Mouse (Mus musculus) subcutaneous adipose tissue, adult 2 months (tissue): Measurements from ENCODE around the gene Bbof1. TPM values are rescaled to one million over a fixed set of nuclear protein-coding genes. Genes with fewer than 3 reads are reported as not detected.

Experiments
- polyA plus RNA-seq: library from polyadenylated mRNA; depleted of rRNA; stranded (reverse); fragments of >200 nt; gene quantifications from 2 replicates; pipeline ENCODE4 v1.2.3, GENCODE M21; 2012; ENCODE audit warnings: low replicate concordance; rRNA removed

Gene Bbof1
- polyA plus RNA-seq, result 0.22 and 0.27 TPM in 2 replicates

GRCm38 (mm10) chr12:84408819-84409507 lies at the start of gene Bbof1, which contains the start of gene Entpd5:
Gene Bbof1 (plus strand): TSS chr12:84409071.
Gene Entpd5 (minus strand): TSS chr12:84409029.

DNA sequence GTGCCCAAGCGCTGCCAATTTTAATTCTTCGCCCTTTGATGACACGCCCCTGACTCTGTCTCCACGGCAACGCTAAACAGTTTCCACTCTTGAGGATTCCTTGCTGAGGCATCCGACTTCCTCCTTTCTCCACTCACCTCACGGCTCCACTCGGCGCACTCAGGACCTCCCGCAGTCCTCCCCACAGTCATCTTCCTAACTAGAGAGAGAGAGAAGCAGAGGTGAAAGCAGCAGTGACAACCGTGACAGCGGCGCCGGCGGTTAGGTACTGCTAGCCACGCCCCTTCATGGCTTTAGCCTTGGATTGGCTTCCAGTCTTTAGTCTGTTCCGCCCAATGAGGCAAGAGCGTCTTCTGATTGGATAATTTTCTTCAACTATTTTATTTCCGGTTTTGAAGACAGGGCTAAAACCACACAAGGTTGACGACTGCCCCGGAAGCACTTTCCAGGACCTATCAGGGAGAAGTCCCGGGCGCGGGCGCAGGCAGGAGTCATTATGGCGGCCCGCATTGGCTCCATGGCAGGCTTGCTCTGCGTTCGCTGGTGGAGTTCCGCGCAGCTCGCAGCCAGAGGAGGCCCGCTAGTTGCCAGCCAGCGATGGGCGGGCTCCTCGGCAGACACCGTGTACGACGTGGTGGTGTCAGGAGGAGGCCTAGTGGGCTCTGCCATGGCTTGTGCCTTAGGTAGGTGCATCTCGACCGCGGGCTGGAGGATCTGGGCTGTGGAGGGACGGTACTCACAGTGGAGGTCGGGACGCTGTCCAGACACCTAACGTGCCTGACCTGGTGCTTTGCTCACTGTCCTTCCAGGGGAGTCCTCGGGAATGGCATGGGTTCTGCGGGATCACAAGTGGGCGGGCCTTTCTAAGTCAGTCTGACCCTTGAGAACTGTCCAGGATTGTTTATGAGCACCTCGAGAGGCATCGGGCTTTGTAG lies 47.0 kb upstream of the Bbof1 start, which contains the start of the genes Coq6 and Fam161b:
Gene Coq6 (plus strand): TSS at position 103 of the 935 bp plus-strand sequence.
Gene Fam161b (minus strand): TSS at position 279 of the 935 bp plus-strand sequence.

DNA sequence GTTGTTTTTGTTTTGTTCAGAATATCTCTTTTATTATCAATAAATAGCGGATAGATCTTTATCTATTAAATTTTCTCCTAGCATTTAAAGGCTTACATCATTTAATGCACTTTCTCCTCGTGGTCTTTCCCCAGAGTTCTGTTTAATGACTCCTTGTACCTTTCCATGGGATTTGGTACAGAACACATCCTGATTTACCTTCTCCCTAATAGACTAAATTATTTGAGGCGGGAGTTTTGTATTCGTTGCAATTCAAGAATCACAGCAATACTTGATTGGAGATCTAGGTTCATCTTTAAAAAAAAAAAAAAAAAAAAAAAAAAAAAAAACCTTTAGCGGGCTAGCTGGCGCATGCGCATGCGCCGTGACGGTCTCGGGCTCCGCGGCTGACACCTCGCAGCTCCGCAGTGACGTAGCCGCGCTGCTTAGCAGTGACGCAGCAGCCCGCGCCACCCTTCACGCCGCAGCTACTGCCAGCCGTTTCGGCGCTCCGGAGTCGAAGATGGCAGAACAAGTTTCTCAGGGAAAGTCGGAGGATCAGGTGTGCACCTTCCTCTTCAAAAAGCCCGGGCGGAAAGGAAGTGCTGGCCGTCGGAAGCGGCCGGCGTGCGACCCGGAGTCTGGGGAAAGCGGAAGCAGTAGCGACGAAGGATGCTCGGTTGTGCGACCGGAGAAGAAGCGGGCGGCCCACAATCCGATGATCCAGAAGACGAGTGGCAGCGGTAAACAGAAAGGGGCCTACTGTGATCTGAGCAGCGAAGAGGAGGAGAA lies 8.1 kb downstream of the Bbof1 start, which contains the start of gene Rnf113a2:
Gene Rnf113a2 (plus strand): TSS at position 363 of the 771 bp plus-strand sequence.

GRCm38 (mm10) chr12:84450718-84451646 lies 42.1 kb downstream of the Bbof1 start, which contains the start of the genes Aldh6a1 and Lin52:
Gene Aldh6a1 (minus strand): TSS chr12:84451004.
Gene Lin52 (plus strand): TSS chr12:84451422.

Other genes with a start within 250 kb of the Bbof1 start
- gene Elmsan1, start 190.2 kb upstream of the Bbof1 start, polyA plus RNA-seq, result 13.8 and 20.7 TPM in 2 replicates
- 21.2 and 34.9 TPM in 2 replicates for gene Ptgr2, start 123.8 kb upstream of the Bbof1 start, polyA plus RNA-seq
- gene Zfp410, start 92.2 kb upstream of the Bbof1 start, polyA plus RNA-seq, result 30.1 and 36.9 TPM in 2 replicates
- gene Coq6, start 47.4 kb upstream of the Bbof1 start, polyA plus RNA-seq, result 66.8 and 81.5 TPM in 2 replicates
- 1.5 and 1.6 TPM in 2 replicates for gene Fam161b, start 47.2 kb upstream of the Bbof1 start, polyA plus RNA-seq
- gene Entpd5, start within 50 bp of the Bbof1 start, polyA plus RNA-seq, result 14.3 and 18.4 TPM in 2 replicates
- 5.2 and 6.0 TPM in 2 replicates for gene Rnf113a2, start 8.1 kb downstream of the Bbof1 start, polyA plus RNA-seq
- 83.5 and 170 TPM in 2 replicates for gene Aldh6a1, start 41.9 kb downstream of the Bbof1 start, polyA plus RNA-seq
- gene Lin52, start 42.4 kb downstream of the Bbof1 start, polyA plus RNA-seq, result 16.7 and 24.1 TPM in 2 replicates
- not detected in 2 replicates for gene Vsx2, start 160.7 kb downstream of the Bbof1 start, polyA plus RNA-seq
- gene Abcd4, start 208.3 kb downstream of the Bbof1 start, polyA plus RNA-seq, result 34.7 and 35.7 TPM in 2 replicates
- not detected in 2 replicates for gene Vrtn, start 231.9 kb downstream of the Bbof1 start, polyA plus RNA-seq